Mouse (Mus musculus): Measurements from ENCODE around the gene Bbs10.

Bbs10 gene

GRCm38 (mm10) chr10:111318021-111318420 lies 19.5 kb downstream of the Bbs10 start:
- in situ Hi-C loops (cut with MboI; ENCODE audit: unreplicated experiment in 2 of 2) = loop anchor here in 1 of 2 experiments (25.0 kb wide), 2 partner anchors 644 to 794 kb away; partner anchors contain the start of gene Krr1

- in situ Hi-C loops (cut with MboI; ENCODE audit: unreplicated experiment in 2 of 2) = loop anchor here in 1 of 2 experiments (25.0 kb wide), 2 partner anchors 643 to 793 kb away; partner anchors contain the start of gene Krr1
Observed at GRCm38 (mm10) chr10:111318805-111319500, 20.5 kb downstream of the Bbs10 start.

GRCm38 (mm10) chr10:111320579-111320978 lies 22.1 kb downstream of the Bbs10 start:
- in situ Hi-C loops (cut with MboI; ENCODE audit: unreplicated experiment in 2 of 2) = loop anchor here (10.0 to 25.0 kb wide), 4 partner anchors 134 to 794 kb away; partner anchors contain the start of gene Krr1 (in 1 of the 2)

- in situ Hi-C loops (cut with MboI; ENCODE audit: unreplicated experiment in 2 of 2) = loop anchor here in 1 of 2 experiments (10.0 kb wide), 2 partner anchors 127 to 787 kb away; no protein-coding TSS in a partner anchor
Observed at GRCm38 (mm10) chr10:111327957-111328356, 29.5 kb downstream of the Bbs10 start.

- in situ Hi-C loops (cut with MboI; ENCODE audit: unreplicated experiment in 2 of 2) = loop anchor here in 1 of 2 experiments (10.0 kb wide), 2 partner anchors 125 to 785 kb away; no protein-coding TSS in a partner anchor
Observed at GRCm38 (mm10) chr10:111329326-111329725, 30.8 kb downstream of the Bbs10 start.

- in situ Hi-C loops (cut with MboI; ENCODE audit: unreplicated experiment in 2 of 2) = no loop called here
Observed at GRCm38 (mm10) chr10:111334902-111335301, 36.4 kb downstream of the Bbs10 start.

GRCm38 (mm10) chr10:111335517-111336352 lies 37.3 kb downstream of the Bbs10 start:
- in situ Hi-C loops (cut with MboI; ENCODE audit: unreplicated experiment in 2 of 2) = no loop called here

GRCm38 (mm10) chr10:111336353-111336713 lies 37.9 kb downstream of the Bbs10 start:
- in situ Hi-C loops (cut with MboI; ENCODE audit: unreplicated experiment in 2 of 2) = no loop called here

- in situ Hi-C loops (cut with MboI; ENCODE audit: unreplicated experiment in 2 of 2) = no loop called here
Observed at GRCm38 (mm10) chr10:111339296-111339695, 40.8 kb downstream of the Bbs10 start.

- in situ Hi-C loops (cut with MboI; ENCODE audit: unreplicated experiment in 2 of 2) = no loop called here
Observed at GRCm38 (mm10) chr10:111341761-111342160, 43.3 kb downstream of the Bbs10 start.

- in situ Hi-C loops (cut with MboI; ENCODE audit: unreplicated experiment in 2 of 2) = no loop called here
Observed at GRCm38 (mm10) chr10:111343555-111343954, 45.1 kb downstream of the Bbs10 start.

GRCm38 (mm10) chr10:111348263-111348662 lies 49.8 kb downstream of the Bbs10 start:
- in situ Hi-C loops (cut with MboI; ENCODE audit: unreplicated experiment in 2 of 2) = no loop called here
